Mouse (Mus musculus) heart, postnatal 0 days (tissue): ENCODE data around the gene Adcy7. TPM values are rescaled to one million over a fixed set of nuclear protein-coding genes. Genes with fewer than 3 reads are reported as not detected.

Experiments used
- ATAC-seq: fragments of 200-750 bp; cut with Nextera tagmentation; 2 replicates; pipeline ENCODE4 v1.8.0; 2017; ENCODE audit warnings: low read depth, moderate number of reproducible peaks, moderate library complexity; ENCODE audit not compliant: insufficient read depth
- DNase-seq: peaks from one replicate; pipeline ENCODE4 v3.0.0-alpha.2; 2016; ENCODE audit warnings: low spot score
- H3K27ac ChIP-seq: fragments of 300-500 bp; sonication (generic); 2 replicates; pipeline ENCODE4 v1.5.1; 2014; ENCODE audit warnings: low read depth, mild to moderate bottlenecking
- H3K27me3 ChIP-seq: fragments of 300-500 bp; sonication (generic); 2 replicates; pipeline ENCODE4 v1.6.1; 2014; ENCODE audit warnings: low read length, mixed read lengths; ENCODE audit not compliant: control insufficient read depth, insufficient read depth
- H3K36me3 ChIP-seq: fragments of 300-500 bp; sonication (generic); replicated peaks from 2 replicates; pipeline ENCODE4 v1.6.1; 2014; ENCODE audit warnings: low read length, mixed read lengths; ENCODE audit not compliant: control insufficient read depth, insufficient read depth
- H3K4me1 ChIP-seq: fragments of 300-500 bp; sonication (generic); 2 replicates; pipeline ENCODE4 v1.6.1; 2014; ENCODE audit warnings: antibody characterized with exemption; ENCODE audit not compliant: control insufficient read depth, insufficient read depth
- H3K4me2 ChIP-seq: fragments of 300-500 bp; sonication (generic); 2 replicates; pipeline ENCODE4 v1.6.1; 2014; ENCODE audit warnings: low read depth, mild to moderate bottlenecking, low read length, moderate library complexity
- H3K4me3 ChIP-seq: fragments of 300-500 bp; sonication (generic); 2 replicates; pipeline ENCODE4 v1.5.1; 2014; ENCODE audit warnings: low read depth, low read length
- H3K9ac ChIP-seq: fragments of 300-500 bp; sonication (generic); replicated peaks from 2 replicates; pipeline ENCODE4 v1.6.1; 2014; ENCODE audit warnings: low read depth, low read length, mixed read lengths
- H3K9me3 ChIP-seq: fragments of 300-500 bp; sonication (generic); replicated peaks from 2 replicates; pipeline ENCODE4 v1.6.1; 2016; ENCODE audit warnings: low read length; ENCODE audit not compliant: control insufficient read depth
- CTCF ChIP-seq: IDR thresholded peaks from 2 replicates; pipeline ENCODE4 v1.5.1; 2016; ENCODE audit warnings: antibody characterized with exemption, control low read depth, low read depth
- EP300 ChIP-seq: IDR thresholded peaks from 2 replicates; pipeline ENCODE4 v1.6.1; 2016; ENCODE audit warnings: antibody characterized with exemption, low read depth
- WGBS: fragments of 180-500 bp; shearing (Covaris S2); extraction: QIAGEN DNeasy Blood & Tissue Kit; methylation state at CpG from one replicate; pipeline ENCODE4 v1.1.7; 2014; 5-methylcytosine and 5-hydroxymethylcytosine counted together
- polyA plus RNA-seq: library from polyadenylated mRNA; unstranded; fragments of >200 nt; fragmentation: Nextera tagmentation; extraction: Ambion mirVana; gene quantifications from 2 replicates; pipeline ENCODE4 v1.2.1, GENCODE M21; 2015
- total RNA-seq: library from RNA; depleted of rRNA; stranded (reverse); fragments of >200 nt; gene quantifications from 2 replicates; pipeline ENCODE4 v1.2.3, GENCODE M21; 2014; ENCODE audit warnings: low replicate concordance; rRNA removed

Gene Adcy7
- 3.5 and 7.3 TPM in 2 replicates for total RNA-seq
- polyA plus RNA-seq = 1.2 and 1.9 TPM in 2 replicates

- WGBS = 4% methylated on average over 43 of the region's 64 CpGs
- ATAC-seq (peak; percentile 40; the same call in 1 of the 2 replicates), DNase-seq (no peak)
- Histone ChIP-seq H3K27ac (no peak within 1 kb of the TSS), H3K27me3 (peaks cover 10% of the 10 kb centered on the region; the same call in 1 of the 2 replicates), H3K4me1 (peaks cover 11% of the 10 kb centered on the region), H3K9me3 (no peaks in the 10 kb centered on the region), H3K4me2 (peak within 1 kb of the TSS; percentile 81), H3K36me3 (no peaks in the 10 kb centered on the region), H3K4me3 (peak within 1 kb of the TSS; percentile 33), H3K9ac (peak within 1 kb of the TSS; percentile 28; the same call in 1 of the 2 replicates)
- peak; percentile 29 for TF ChIP-seq CTCF
- TF ChIP-seq EP300 = no peak
Observed at GRCm38 (mm10) chr8:88272231-88273050, at the start of gene Adcy7. Gene Adcy7 (plus strand): TSS chr8:88272403.

- DNase-seq = no peak
- ATAC-seq = no peak
- Histone ChIP-seq H3K4me1 (peaks cover 13% of the 10 kb centered on the region), H3K27me3 (no peaks in the 10 kb centered on the region), H3K4me2 (no peak overlapping the region), H3K36me3 (0 out of 2 replicates have a peak, but pooled peaks cover 4% of the 10 kb centered on the region), H3K9me3 (no peaks in the 10 kb centered on the region), H3K9ac (no peak overlapping the region), H3K27ac (no peak overlapping the region), H3K4me3 (no peak overlapping the region)
- TF ChIP-seq CTCF (no peak), EP300 (no peak)
- WGBS = 73% methylated on average over 5 of the region's 5 CpGs
Observed at GRCm38 (mm10) chr8:88225358-88225757, 46.8 kb upstream of the Adcy7 start.

- H3K4me3 ChIP-seq = no peak overlapping the region
- no peaks in the 10 kb centered on the region for H3K27me3 ChIP-seq
- H3K4me2 ChIP-seq = no peak overlapping the region
- H3K36me3 ChIP-seq = 0 out of 2 replicates have a peak, but pooled peaks cover 4% of the 10 kb centered on the region
- WGBS = 57% methylated on average over 6 of the region's 6 CpGs
- DNase-seq = no peak
- no peak overlapping the region for H3K9ac ChIP-seq
- H3K9me3 ChIP-seq = no peaks in the 10 kb centered on the region
- TF ChIP-seq CTCF (no peak), EP300 (no peak)
- peaks cover 13% of the 10 kb centered on the region for H3K4me1 ChIP-seq
- no peak for ATAC-seq
- no peak overlapping the region for H3K27ac ChIP-seq
Observed at GRCm38 (mm10) chr8:88227851-88228250, 44.4 kb upstream of the Adcy7 start.

- H3K9ac ChIP-seq = no peak overlapping the region
- DNase-seq = no peak
- ATAC-seq = no peak
- no peaks in the 10 kb centered on the region for H3K27me3 ChIP-seq
- no peak overlapping the region for H3K27ac ChIP-seq
- H3K4me2 ChIP-seq = no peak overlapping the region
- no peak for TF ChIP-seq CTCF
- no peak for TF ChIP-seq EP300
- WGBS = 32% methylated on average over 1 of the region's 1 CpGs
- no peak overlapping the region for H3K4me3 ChIP-seq
- H3K36me3 ChIP-seq = 0 out of 2 replicates have a peak, but pooled peaks cover 4% of the 10 kb centered on the region
- H3K9me3 ChIP-seq = no peaks in the 10 kb centered on the region
- peaks cover 13% of the 10 kb centered on the region for H3K4me1 ChIP-seq
Observed at GRCm38 (mm10) chr8:88228286-88228685, 43.9 kb upstream of the Adcy7 start.

- Histone ChIP-seq H3K9me3 (no peaks in the 10 kb centered on the region), H3K27ac (no peak overlapping the region), H3K27me3 (no peaks in the 10 kb centered on the region), H3K4me3 (no peak overlapping the region), H3K4me2 (no peak overlapping the region), H3K4me1 (peaks cover 13% of the 10 kb centered on the region), H3K36me3 (0 out of 2 replicates have a peak, but pooled peaks cover 4% of the 10 kb centered on the region), H3K9ac (no peak overlapping the region)
- ATAC-seq (no peak), DNase-seq (no peak)
- TF ChIP-seq EP300 (no peak), CTCF (no peak)
- WGBS = no CpG with 5 or more reads among the region's 1 CpGs
Observed at GRCm38 (mm10) chr8:88228800-88229199, 43.4 kb upstream of the Adcy7 start.
